Mouse (Mus musculus) layer of hippocampus, adult 6 months (tissue): Measurements from ENCODE around the gene Armc10. TPM values are rescaled to one million over a fixed set of nuclear protein-coding genes. Genes with fewer than 3 reads are reported as not detected.

Experiments
- long read RNA-seq, 2 experiments: library from polyadenylated mRNA; unstranded; transcript quantifications; one replicate each; pipeline ENCODE4 v2.0.0; 2019 to 2020
- polyA plus RNA-seq: library from polyadenylated mRNA; unstranded; fragments of <200 nt; fragmentation: Nextera tagmentation; gene quantifications from 2 replicates; pipeline ENCODE4 v1.2.3, GENCODE M21; 2021

Armc10 gene
- 19.5 and 20.2 TPM in 2 replicates for polyA plus RNA-seq
- long read RNA-seq, experiment 1, transcript Armc10-201 (6 exons, 2,221 nt) = major isoform, 45 of 53 reads
- long read RNA-seq, experiment 1, partial matches to known transcripts = 6 of 53 reads
- long read RNA-seq, experiment 1, other reads (novel, unspliced or antisense) = 2 of 53 reads
- long read RNA-seq, experiment 2, transcript Armc10-201 (6 exons, 2,221 nt) = major isoform, 82 of 93 reads
- long read RNA-seq, experiment 2, partial matches to known transcripts = 6 of 93 reads
- long read RNA-seq, experiment 2, other reads (novel, unspliced or antisense) = 5 of 93 reads

GRCm38 (mm10) chr5:21645439-21646132, at the start of gene Armc10, which contains the start of gene Fbxl13:
Armc10 (plus strand) TSS chr5:21645813.
Fbxl13 (minus strand) TSS chr5:21645634.

GRCm38 (mm10) chr5:21701351-21702008, 55.9 kb downstream of the Armc10 start, which contains the start of gene Napepld:
Napepld (minus strand) TSS chr5:21701396.

Other genes with a start within 250 kb of the Armc10 start
- 0.67 and 1.2 TPM in 2 replicates for gene Ccdc146, start 221.1 kb upstream of the Armc10 start, polyA plus RNA-seq
- gene Fam185a, start 220.9 kb upstream of the Armc10 start, polyA plus RNA-seq = 8.0 and 8.2 TPM in 2 replicates
- 0.34 and 0.44 TPM in 2 replicates for gene Lrrc17, start 102.3 kb upstream of the Armc10 start, polyA plus RNA-seq
- gene Fbxl13, start 179 bp upstream of the Armc10 start, polyA plus RNA-seq = 0.15 and 0.19 TPM in 2 replicates
- gene Napepld, start 55.6 kb downstream of the Armc10 start, polyA plus RNA-seq = 11.3 and 11.6 TPM in 2 replicates
- gene Pmpcb, start 91.3 kb downstream of the Armc10 start, polyA plus RNA-seq = 73.5 and 86.6 TPM in 2 replicates
- gene Dnajc2, start 139.4 kb downstream of the Armc10 start, polyA plus RNA-seq = 28.6 and 35.4 TPM in 2 replicates
- 134 and 139 TPM in 2 replicates for gene Psmc2, start 139.5 kb downstream of the Armc10 start, polyA plus RNA-seq
- gene Slc26a5, start 219.8 kb downstream of the Armc10 start, polyA plus RNA-seq = 0.31 TPM in 1 of 2 replicates, not detected in the other